Mouse (Mus musculus) kidney, embryonic 16.5 days (tissue): ENCODE results near the gene Slc38a2. TPM values are rescaled to one million over a fixed set of nuclear protein-coding genes. Genes with fewer than 3 reads are reported as not detected.

ENCODE experiments used
- ATAC-seq: fragments of 200-750 bp; cut with Nextera tagmentation; 2 replicates; pipeline ENCODE4 v1.8.0; 2017; ENCODE audit warnings: moderate TSS enrichment; ENCODE audit not compliant: low FRiP score, low TSS enrichment
- H3K27ac ChIP-seq: fragments of 300-500 bp; sonication (generic); 2 replicates; pipeline ENCODE4 v1.5.1; 2014; ENCODE audit warnings: low read length
- H3K27me3 ChIP-seq: fragments of 300-500 bp; sonication (generic); 2 replicates; pipeline ENCODE4 v1.6.1; 2014; ENCODE audit warnings: low read length, control low read depth, mixed read lengths; ENCODE audit not compliant: insufficient read depth
- H3K36me3 ChIP-seq: fragments of 300-500 bp; sonication (generic); 2 replicates; pipeline ENCODE4 v1.6.1; 2014; ENCODE audit warnings: low read length, control low read depth, mixed read lengths; ENCODE audit not compliant: insufficient read depth
- H3K4me1 ChIP-seq: fragments of 300-500 bp; sonication (generic); 2 replicates; pipeline ENCODE4 v1.6.1; 2014; ENCODE audit warnings: low read length, control low read depth, mixed read lengths; ENCODE audit not compliant: insufficient read depth
- H3K4me2 ChIP-seq: fragments of 300-500 bp; sonication (generic); replicated peaks from 2 replicates; pipeline ENCODE4 v1.6.1; 2014; ENCODE audit warnings: low read depth, low read length
- H3K4me3 ChIP-seq: fragments of 300-500 bp; sonication (generic); 2 replicates; pipeline ENCODE4 v1.5.1; 2014; ENCODE audit warnings: mild to moderate bottlenecking, low read length
- H3K9ac ChIP-seq: fragments of 300-500 bp; sonication (generic); replicated peaks from 2 replicates; pipeline ENCODE4 v1.6.1; 2014; ENCODE audit warnings: low read length
- H3K9me3 ChIP-seq: fragments of 300-500 bp; sonication (generic); 2 replicates; pipeline ENCODE4 v1.6.1; 2016; ENCODE audit warnings: low read length, control low read depth
- WGBS: fragments of 180-500 bp; shearing (Covaris S2); extraction: QIAGEN DNeasy Blood & Tissue Kit; methylation state at CpG from one replicate; pipeline ENCODE4 v1.1.7; 2014; 5-methylcytosine and 5-hydroxymethylcytosine counted together
- polyA plus RNA-seq: library from polyadenylated mRNA; unstranded; fragments of >200 nt; fragmentation: Nextera tagmentation; extraction: Ambion mirVana; gene quantifications from 2 replicates; pipeline ENCODE4 v1.2.1, GENCODE M21; 2015

The Slc38a2 gene
- polyA plus RNA-seq, 1 experiment from 2014 or later, result 140 TPM

GRCm38 (mm10) chr15:96675055-96675454 is 24.5 kb downstream of the Slc38a2 start:
- Histone ChIP-seq H3K27ac (no peak overlapping the region), H3K9ac (no peak overlapping the region), H3K9me3 (no peaks in the 10 kb centered on the region), H3K27me3 (peaks cover 3% of the 10 kb centered on the region; the same call in 1 of the 2 replicates), H3K4me2 (no peak overlapping the region), H3K4me3 (no peak overlapping the region), H3K4me1 (0 out of 2 replicates have a peak, but pooled peaks cover 2% of the 10 kb centered on the region), H3K36me3 (no peaks in the 10 kb centered on the region)
- WGBS, result 87% methylated on average over 11 of the region's 11 CpGs
- ATAC-seq, result no peak

DNA sequence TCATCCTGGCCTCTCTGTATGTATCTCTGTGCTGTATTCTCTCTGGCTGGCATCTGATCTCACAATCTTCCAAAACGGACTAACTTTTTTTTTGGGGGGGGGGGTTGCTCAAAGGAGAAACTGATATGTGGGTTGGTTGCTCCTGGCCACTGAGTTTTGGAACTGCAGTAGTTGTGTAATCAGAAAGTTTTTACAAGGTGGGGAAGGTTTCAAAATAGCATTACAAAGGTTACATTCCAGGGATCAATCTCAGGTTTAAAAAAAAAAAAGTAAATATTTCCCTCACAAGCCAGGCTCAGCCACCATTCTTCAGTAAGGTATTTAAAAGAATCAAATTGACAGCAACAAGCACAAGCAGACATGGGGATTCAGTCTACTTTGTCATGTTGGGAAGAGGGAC is 25.4 kb downstream of the Slc38a2 start:
- H3K36me3 ChIP-seq, result no peaks in the 10 kb centered on the region
- 0 out of 2 replicates have a peak, but pooled peaks cover 2% of the 10 kb centered on the region for H3K4me1 ChIP-seq
- H3K4me2 ChIP-seq, result no peak overlapping the region
- ATAC-seq, result no peak
- H3K9me3 ChIP-seq, result no peaks in the 10 kb centered on the region
- H3K27me3 ChIP-seq, result no peaks in the 10 kb centered on the region
- no peak overlapping the region for H3K9ac ChIP-seq
- 59% methylated on average over 1 of the region's 1 CpGs for WGBS
- H3K27ac ChIP-seq, result no peak overlapping the region
- no peak overlapping the region for H3K4me3 ChIP-seq

- H3K27ac ChIP-seq, result no peak overlapping the region
- no peaks in the 10 kb centered on the region for H3K9me3 ChIP-seq
- no peak for ATAC-seq
- no peaks in the 10 kb centered on the region for H3K27me3 ChIP-seq
- no peak overlapping the region for H3K4me3 ChIP-seq
- no peak overlapping the region for H3K9ac ChIP-seq
- H3K4me2 ChIP-seq, result no peak overlapping the region
- peaks cover 5% of the 10 kb centered on the region; the same call in 1 of the 2 replicates for H3K4me1 ChIP-seq
- no peaks in the 10 kb centered on the region for H3K36me3 ChIP-seq
- WGBS, result 75% methylated on average over 6 of the region's 6 CpGs
These were observed 29.8 kb downstream of the Slc38a2 start for GRCm38 (mm10) chr15:96669721-96670120.

DNA sequence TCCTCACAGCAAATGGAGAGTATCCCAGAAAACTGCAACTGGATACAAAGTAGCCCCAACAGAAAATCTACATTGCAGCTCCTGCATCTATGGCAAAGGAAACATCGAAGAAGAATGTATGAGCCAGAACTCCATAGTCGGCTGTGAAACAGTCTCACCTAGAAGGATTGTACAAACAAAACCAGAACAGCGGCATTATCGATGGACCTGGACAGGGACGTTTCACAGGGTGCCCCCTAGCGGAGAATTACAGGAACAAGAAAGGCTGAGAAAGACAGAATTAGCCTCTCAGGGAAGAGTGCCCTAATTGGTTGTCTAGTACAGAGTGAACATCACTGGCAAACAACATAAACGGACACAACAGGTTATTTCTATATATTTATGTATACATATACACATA is 32.9 kb downstream of the Slc38a2 start:
- Histone ChIP-seq H3K9me3 (no peaks in the 10 kb centered on the region), H3K27ac (no peak overlapping the region), H3K4me1 (peaks cover 5% of the 10 kb centered on the region; the same call in 1 of the 2 replicates), H3K36me3 (no peaks in the 10 kb centered on the region), H3K27me3 (no peaks in the 10 kb centered on the region), H3K4me2 (peak overlapping the region; percentile 38), H3K4me3 (0 out of 2 replicates have a peak overlapping the region, but pooled peaks have one; percentile 3), H3K9ac (peak overlapping the region; percentile 8; the same call in 1 of the 2 replicates)
- ATAC-seq, result no peak
- WGBS, result 4% methylated on average over 7 of the region's 7 CpGs

- peaks cover 5% of the 10 kb centered on the region; the same call in 1 of the 2 replicates for H3K4me1 ChIP-seq
- peak; percentile 76 for ATAC-seq
- H3K9ac ChIP-seq, result no peak overlapping the region
- 7% methylated on average over 3 of the region's 3 CpGs for WGBS
- H3K36me3 ChIP-seq, result no peaks in the 10 kb centered on the region
- H3K27ac ChIP-seq, result no peak overlapping the region
- H3K27me3 ChIP-seq, result no peaks in the 10 kb centered on the region
- H3K4me2 ChIP-seq, result 0 out of 2 replicates have a peak overlapping the region, but pooled peaks have one; percentile 38
- no peak overlapping the region for H3K4me3 ChIP-seq
- H3K9me3 ChIP-seq, result no peaks in the 10 kb centered on the region
These were observed 33.6 kb downstream of the Slc38a2 start for GRCm38 (mm10) chr15:96665889-96666288.

DNA sequence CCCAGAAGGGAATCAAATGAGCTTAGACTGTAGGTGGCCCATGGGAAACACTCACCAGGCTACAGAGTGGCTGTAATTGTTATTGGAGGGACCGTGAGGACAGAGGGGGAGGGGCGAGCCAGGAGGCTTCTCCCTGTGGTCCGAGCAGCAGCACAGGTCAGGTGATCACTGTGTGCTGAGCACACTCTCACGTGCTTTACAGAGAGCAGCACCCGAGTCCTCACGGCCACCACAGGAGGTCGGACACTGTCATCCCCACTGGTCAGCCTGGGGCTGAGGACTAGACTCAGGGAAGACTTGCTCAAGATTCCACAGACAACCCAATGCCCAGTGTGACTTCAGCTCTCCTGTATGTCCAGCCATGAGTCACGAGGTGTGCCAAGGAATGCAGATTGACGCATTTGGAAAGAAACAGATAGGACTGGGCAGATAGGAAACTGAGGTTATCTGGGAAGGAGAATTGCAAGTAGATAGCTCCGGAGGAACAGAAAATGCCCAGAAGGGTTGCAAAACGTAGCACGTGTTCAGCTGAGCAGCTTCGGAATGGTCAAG is 38.9 kb downstream of the Slc38a2 start:
- 52% methylated on average over 13 of the region's 13 CpGs for WGBS
- H3K9me3 ChIP-seq, result no peaks in the 10 kb centered on the region
- peaks cover 2% of the 10 kb centered on the region; the same call in 1 of the 2 replicates for H3K27me3 ChIP-seq
- H3K4me2 ChIP-seq, result no peak overlapping the region
- H3K9ac ChIP-seq, result no peak overlapping the region
- no peaks in the 10 kb centered on the region for H3K36me3 ChIP-seq
- H3K4me3 ChIP-seq, result no peak overlapping the region
- no peak for ATAC-seq
- no peaks in the 10 kb centered on the region for H3K4me1 ChIP-seq
- no peak overlapping the region for H3K27ac ChIP-seq

- H3K4me3 ChIP-seq, result no peak overlapping the region
- WGBS, result 55% methylated on average over 14 of the region's 14 CpGs
- no peak overlapping the region for H3K27ac ChIP-seq
- H3K9ac ChIP-seq, result no peak overlapping the region
- no peaks in the 10 kb centered on the region for H3K36me3 ChIP-seq
- no peak overlapping the region for H3K4me2 ChIP-seq
- 0 out of 2 replicates have a peak, but pooled peaks cover 5% of the 10 kb centered on the region for H3K4me1 ChIP-seq
- H3K27me3 ChIP-seq, result peaks cover 2% of the 10 kb centered on the region; the same call in 1 of the 2 replicates
- ATAC-seq, result no peak
- no peaks in the 10 kb centered on the region for H3K9me3 ChIP-seq
These were observed 41.3 kb downstream of the Slc38a2 start for GRCm38 (mm10) chr15:96658275-96658602.

- Histone ChIP-seq H3K36me3 (no peaks in the 10 kb centered on the region), H3K4me1 (0 out of 2 replicates have a peak, but pooled peaks cover 5% of the 10 kb centered on the region), H3K27ac (no peak overlapping the region), H3K4me3 (no peak overlapping the region), H3K9ac (no peak overlapping the region), H3K4me2 (no peak overlapping the region), H3K9me3 (no peaks in the 10 kb centered on the region), H3K27me3 (peaks cover 2% of the 10 kb centered on the region; the same call in 1 of the 2 replicates)
- no peak for ATAC-seq
- 48% methylated on average over 17 of the region's 17 CpGs for WGBS
These were observed 41.8 kb downstream of the Slc38a2 start for GRCm38 (mm10) chr15:96657576-96658274.

DNA sequence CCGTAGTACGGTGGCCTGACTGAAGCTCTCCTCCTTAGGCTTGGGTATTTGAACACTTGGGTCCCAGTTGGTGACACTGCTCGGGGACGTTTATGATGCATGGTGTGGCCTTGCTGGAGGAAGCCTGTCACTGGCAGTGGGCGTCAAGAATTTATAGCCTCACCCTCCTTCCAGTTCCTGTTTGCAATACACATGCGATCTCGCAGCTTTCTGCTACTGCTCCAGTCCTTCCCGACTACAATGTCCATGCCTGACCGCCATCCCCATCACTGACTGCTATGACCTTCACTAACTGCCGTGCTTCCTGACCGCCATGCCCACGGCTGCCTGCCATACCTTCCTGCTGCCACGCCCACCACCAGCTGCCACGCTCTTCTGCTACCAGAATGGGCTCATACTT is 44.0 kb downstream of the Slc38a2 start:
- H3K9ac ChIP-seq, result no peak overlapping the region
- H3K4me1 ChIP-seq, result 0 out of 2 replicates have a peak, but pooled peaks cover 5% of the 10 kb centered on the region
- no peak for ATAC-seq
- H3K4me3 ChIP-seq, result no peak overlapping the region
- H3K27me3 ChIP-seq, result peaks cover 2% of the 10 kb centered on the region; the same call in 1 of the 2 replicates
- 56% methylated on average over 14 of the region's 14 CpGs for WGBS
- no peaks in the 10 kb centered on the region for H3K9me3 ChIP-seq
- no peak overlapping the region for H3K27ac ChIP-seq
- no peak overlapping the region for H3K4me2 ChIP-seq
- H3K36me3 ChIP-seq, result no peaks in the 10 kb centered on the region

DNA sequence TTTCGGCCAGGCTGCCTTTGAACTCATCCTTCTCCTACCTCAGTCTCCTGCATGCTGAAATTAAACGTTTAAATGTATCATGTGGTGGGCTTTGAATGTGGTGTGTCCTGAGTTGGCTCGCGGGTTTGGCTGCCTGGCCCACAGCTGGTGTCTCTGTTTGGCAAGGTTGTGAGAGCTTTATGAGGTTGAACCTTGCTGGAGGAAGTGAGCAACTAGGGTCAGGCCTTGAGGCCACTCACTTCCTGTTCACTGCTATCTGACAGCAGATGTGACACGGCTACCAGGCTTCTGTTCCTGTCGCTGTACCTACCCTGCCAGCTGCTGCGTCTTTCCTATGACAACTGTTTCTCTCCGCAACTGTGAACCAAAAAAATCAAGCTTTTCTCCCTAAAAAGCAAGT is 44.8 kb downstream of the Slc38a2 start:
- Histone ChIP-seq H3K4me3 (no peak overlapping the region), H3K36me3 (no peaks in the 10 kb centered on the region), H3K9ac (no peak overlapping the region), H3K4me2 (no peak overlapping the region), H3K9me3 (no peaks in the 10 kb centered on the region), H3K27me3 (peaks cover 2% of the 10 kb centered on the region; the same call in 1 of the 2 replicates), H3K27ac (no peak overlapping the region), H3K4me1 (0 out of 2 replicates have a peak, but pooled peaks cover 5% of the 10 kb centered on the region)
- WGBS, result 34% methylated on average over 8 of the region's 8 CpGs
- ATAC-seq, result no peak
